20 mouse cellular contexts compared by ENCODE assay signal in the genomic region with DNA sequence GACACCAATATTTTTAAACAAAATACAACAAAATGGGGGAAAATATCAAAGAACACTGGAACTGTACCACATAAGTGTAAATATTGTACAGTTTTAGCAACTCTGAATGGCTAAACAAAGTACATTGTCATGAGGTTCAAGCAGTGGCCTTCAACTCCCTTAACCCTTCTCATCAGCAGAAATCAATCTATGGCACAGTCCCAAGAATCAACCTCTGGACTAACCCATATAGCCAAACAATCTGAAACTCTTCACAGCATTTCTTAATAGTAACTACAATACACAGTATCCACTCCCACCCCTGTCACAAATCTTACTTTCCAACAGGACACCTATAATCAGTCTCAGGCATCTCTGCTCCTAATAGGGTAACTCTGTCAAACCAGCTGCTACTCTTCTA. TPM values are rescaled to one million over a fixed set of nuclear protein-coding genes. Genes with fewer than 3 reads are reported as not detected.
"Had no signal": no experiment of that assay in that cellular context is flagged by ENCODE, and none has a peak within 500 bp of the region (broad histone marks: within the 10 kb centered on the region; RNA-seq: fewer than 3 reads in every experiment).

No protein-coding gene starts in this region.

- H3K27me3 ChIP-seq: liver, embryonic 15.5 days; lung, embryonic 15.5 days; megakaryocyte, embryonic 14.5 days; midbrain, embryonic 12.5 days; midbrain, embryonic 15.5 days; neural tube, embryonic 12.5 days; stomach, embryonic 15.5 days had no signal

- H3K36me3 ChIP-seq: liver, embryonic 15.5 days; midbrain, embryonic 15.5 days; stomach, embryonic 15.5 days had no signal

- ATAC-seq: lung, postnatal 0 days; midbrain, embryonic 15.5 days had no signal

- H3K9ac ChIP-seq: liver, embryonic 15.5 days; lung, embryonic 15.5 days; midbrain, embryonic 12.5 days; midbrain, embryonic 15.5 days; neural tube, embryonic 12.5 days; stomach, embryonic 15.5 days had no signal

- H3K4me2 ChIP-seq: liver, embryonic 15.5 days; lung, embryonic 15.5 days; midbrain, embryonic 12.5 days; midbrain, embryonic 15.5 days; neural tube, embryonic 12.5 days; stomach, embryonic 15.5 days had no signal

- DNase-seq: lung, adult 2 months; lung, postnatal 14 days; lung, postnatal 36 days; right cerebral cortex, postnatal 14 days; thymus, adult 2 months; thymus, postnatal 25 days; thymus, postnatal 4 days had no signal

- H3K9me3 ChIP-seq: liver, embryonic 15.5 days; lung, embryonic 15.5 days; midbrain, embryonic 12.5 days; midbrain, embryonic 15.5 days; neural tube, embryonic 12.5 days; stomach, embryonic 15.5 days had no signal

- H3K4me1 ChIP-seq: megakaryocyte, embryonic 14.5 days; midbrain, embryonic 15.5 days; neural tube, embryonic 12.5 days; stomach, embryonic 15.5 days had no signal

- H3K27ac ChIP-seq: lung, embryonic 15.5 days; macrophage; midbrain, embryonic 12.5 days; midbrain, embryonic 15.5 days; neural tube, embryonic 12.5 days; stomach, embryonic 15.5 days; stomach, postnatal 0 days had no signal

- H3K4me3 ChIP-seq: liver, embryonic 15.5 days; lung, embryonic 15.5 days; megakaryocyte, embryonic 14.5 days; midbrain, embryonic 12.5 days; midbrain, embryonic 15.5 days; neural tube, embryonic 12.5 days; stomach, embryonic 15.5 days had no signal

RNA-seq across cellular contexts. Expression of a gene that starts 26.8 kb away (rescaled TPM):
- total RNA-seq: midbrain, postnatal 0 days; monocyte, adult 5-6 weeks; neutrophil, adult 5-6 weeks had no signal
- polyA plus RNA-seq: macrophage had no signal
